Mouse (Mus musculus) embryonic facial prominence, embryonic 12.5 days (tissue): ENCODE data around the gene Psmb8. TPM values are rescaled to one million over a fixed set of nuclear protein-coding genes. Genes with fewer than 3 reads are reported as not detected.

ENCODE experiments used
- ATAC-seq: fragments of 200-750 bp; cut with Nextera tagmentation; 2 replicates; pipeline ENCODE4 v1.8.0; 2017; ENCODE audit not compliant: insufficient number of reproducible peaks, insufficient read depth, low FRiP score, low TSS enrichment
- H3K27ac ChIP-seq: fragments of 300-500 bp; sonication (generic); 2 replicates; pipeline ENCODE4 v1.5.1; 2016; ENCODE audit warnings: mild to moderate bottlenecking
- H3K27me3 ChIP-seq: fragments of 300-500 bp; sonication (generic); 2 replicates; pipeline ENCODE4 v1.6.1; 2016; ENCODE audit warnings: mild to moderate bottlenecking, moderate library complexity
- H3K36me3 ChIP-seq: fragments of 300-500 bp; sonication (generic); 2 replicates; pipeline ENCODE4 v1.6.1; 2016; ENCODE audit warnings: mild to moderate bottlenecking
- H3K4me1 ChIP-seq: fragments of 300-500 bp; sonication (generic); 2 replicates; pipeline ENCODE4 v1.6.1; 2016
- H3K4me2 ChIP-seq: fragments of 300-500 bp; sonication (generic); replicated peaks from 2 replicates; pipeline ENCODE4 v1.6.1; 2016; ENCODE audit warnings: mild to moderate bottlenecking, moderate library complexity
- H3K4me3 ChIP-seq: fragments of 300-500 bp; sonication (generic); 2 replicates; pipeline ENCODE4 v1.5.1; 2016; ENCODE audit warnings: mild to moderate bottlenecking
- H3K9ac ChIP-seq: fragments of 300-500 bp; sonication (generic); 2 replicates; pipeline ENCODE4 v1.6.1; 2016; ENCODE audit warnings: mild to moderate bottlenecking, moderate library complexity
- H3K9me3 ChIP-seq: fragments of 300-500 bp; sonication (generic); 2 replicates; pipeline ENCODE4 v1.6.1; 2016; ENCODE audit warnings: mild to moderate bottlenecking, moderate library complexity
- WGBS: fragments of 180-500 bp; shearing (Covaris S2); methylation state at CpG from one replicate; pipeline ENCODE4 v1.1.7; 2016; 5-methylcytosine and 5-hydroxymethylcytosine counted together
- polyA plus RNA-seq: library from polyadenylated mRNA; unstranded; fragments of >200 nt; fragmentation: Nextera tagmentation; extraction: Ambion mirVana; gene quantifications from 2 replicates; pipeline ENCODE4 v1.2.1, GENCODE M21; 2016

The Psmb8 gene
- polyA plus RNA-seq: 2.1 and 3.5 TPM in 2 replicates

DNA sequence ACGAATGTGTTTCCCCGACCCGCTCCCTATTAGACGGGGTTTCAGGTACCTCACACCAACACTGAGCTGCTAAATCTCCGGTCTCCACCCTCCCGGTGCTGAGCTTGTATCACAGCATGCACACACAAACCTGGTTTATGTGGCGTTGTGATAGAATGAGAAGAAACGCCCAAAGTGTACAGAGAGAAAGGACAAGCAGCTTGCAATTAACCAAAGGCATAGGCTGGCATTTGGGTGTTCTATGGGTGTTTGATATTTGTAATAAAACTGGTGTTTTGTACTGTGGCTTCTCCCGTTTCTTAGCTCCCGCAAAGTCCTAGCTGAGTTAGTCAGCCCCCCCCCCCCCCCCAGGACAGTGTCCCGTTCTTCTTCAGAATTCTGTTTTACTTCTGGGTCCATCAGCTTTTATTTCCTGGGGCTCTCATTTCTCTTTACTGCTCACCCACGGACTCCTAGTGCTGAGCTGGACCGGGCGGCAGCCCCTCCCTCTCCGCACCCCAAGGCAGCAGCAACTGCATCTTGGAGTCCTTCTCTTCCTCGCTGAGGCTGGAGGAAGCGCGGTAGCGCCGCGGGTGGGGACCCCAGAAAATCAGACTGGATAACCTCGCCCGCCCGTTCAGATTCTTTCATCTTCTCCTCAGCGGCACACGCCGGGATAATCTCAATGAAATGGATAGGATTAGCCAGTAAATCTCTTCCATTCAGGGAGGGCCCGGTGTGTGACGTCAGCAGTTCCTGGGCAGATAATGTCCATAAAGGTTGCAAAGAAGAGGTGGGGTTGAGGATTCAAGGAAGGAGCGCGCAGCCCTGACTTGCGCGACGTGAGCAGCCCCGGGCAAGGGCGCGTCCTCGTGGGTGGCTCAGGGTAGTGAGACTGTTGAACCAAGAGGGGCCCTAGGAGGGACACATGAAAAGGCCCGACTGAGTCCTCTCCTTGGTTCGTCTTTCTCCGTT is at the start of gene Psmb8:
Gene Psmb8, plus strand, starts transcription at position 781 of the 954 bp plus-strand sequence.
- Histone ChIP-seq H3K36me3 (no peaks in the 10 kb centered on the region), H3K27me3 (peaks cover 89% of the 10 kb centered on the region), H3K9ac (no peak within 1 kb of the TSS), H3K4me3 (peak within 1 kb of the TSS; percentile 32), H3K27ac (no peak within 1 kb of the TSS), H3K9me3 (no peaks in the 10 kb centered on the region), H3K4me2 (peak within 1 kb of the TSS; percentile 58), H3K4me1 (peaks cover 9% of the 10 kb centered on the region)
- WGBS: 4% methylated on average over 41 of the region's 41 CpGs
- ATAC-seq: 0 out of 2 replicates have a peak, but pooled peaks have one; percentile 48

DNA sequence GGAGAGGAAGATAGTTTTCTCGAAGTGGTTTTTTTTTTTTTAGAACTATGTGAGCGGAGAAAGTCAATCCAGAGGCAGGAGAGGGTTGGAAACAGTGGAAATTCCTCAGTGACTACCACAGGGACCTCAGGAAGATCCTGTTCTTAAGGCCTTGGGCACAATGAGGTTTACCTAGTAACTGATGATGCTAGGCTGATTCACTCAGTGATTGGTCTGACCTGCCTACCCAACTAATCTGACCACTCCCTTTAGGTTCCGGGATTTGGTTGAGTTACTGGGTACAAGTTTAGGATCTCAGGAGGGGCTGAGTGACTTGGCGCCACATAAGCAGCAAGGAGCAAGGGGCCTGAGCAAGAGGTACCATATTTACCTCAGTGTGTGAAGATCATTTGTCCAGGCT is 44.6 kb upstream of the Psmb8 start, which contains the start of gene H2-DMb1:
Gene H2-DMb1, plus strand, starts transcription at position 150 of the 400 bp plus-strand sequence.
- Histone ChIP-seq H3K27ac (no peak within 1 kb of the TSS), H3K9ac (no peak within 1 kb of the TSS), H3K4me3 (no peak within 1 kb of the TSS), H3K4me2 (no peak within 1 kb of the TSS), H3K4me1 (no peaks in the 10 kb centered on the region), H3K9me3 (no peaks in the 10 kb centered on the region), H3K27me3 (no peaks in the 10 kb centered on the region; the same call in 1 of the 2 replicates), H3K36me3 (no peaks in the 10 kb centered on the region)
- no peak for ATAC-seq
- WGBS: 58% methylated on average over 4 of the region's 4 CpGs

DNA sequence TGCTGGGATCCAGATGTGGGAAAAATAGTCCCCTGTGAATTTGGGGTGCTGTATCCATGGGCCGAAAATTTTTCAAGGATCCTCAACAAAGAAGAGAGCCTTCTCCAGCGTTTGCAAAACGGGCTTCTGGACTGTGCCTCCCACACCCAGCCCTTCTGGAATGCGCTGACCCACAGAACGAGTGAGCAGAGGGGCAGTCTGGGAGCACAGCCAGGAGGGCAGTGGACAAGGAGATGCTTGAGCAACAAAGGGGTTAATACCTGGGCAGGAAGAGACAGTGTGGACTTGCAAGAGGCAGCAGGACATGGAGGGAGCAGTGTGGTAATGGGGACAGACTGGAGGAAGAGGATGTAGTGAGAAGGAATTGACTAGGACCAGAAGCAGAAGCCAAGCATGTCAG is 42.0 kb upstream of the Psmb8 start:
- 53% methylated on average over 5 of the region's 5 CpGs for WGBS
- no peak overlapping the region for H3K4me3 ChIP-seq
- H3K4me1 ChIP-seq: no peaks in the 10 kb centered on the region
- H3K27me3 ChIP-seq: no peaks in the 10 kb centered on the region; the same call in 1 of the 2 replicates
- H3K9me3 ChIP-seq: no peaks in the 10 kb centered on the region
- no peak overlapping the region for H3K4me2 ChIP-seq
- no peaks in the 10 kb centered on the region for H3K36me3 ChIP-seq
- H3K27ac ChIP-seq: no peak overlapping the region
- H3K9ac ChIP-seq: no peak overlapping the region
- no peak for ATAC-seq

DNA sequence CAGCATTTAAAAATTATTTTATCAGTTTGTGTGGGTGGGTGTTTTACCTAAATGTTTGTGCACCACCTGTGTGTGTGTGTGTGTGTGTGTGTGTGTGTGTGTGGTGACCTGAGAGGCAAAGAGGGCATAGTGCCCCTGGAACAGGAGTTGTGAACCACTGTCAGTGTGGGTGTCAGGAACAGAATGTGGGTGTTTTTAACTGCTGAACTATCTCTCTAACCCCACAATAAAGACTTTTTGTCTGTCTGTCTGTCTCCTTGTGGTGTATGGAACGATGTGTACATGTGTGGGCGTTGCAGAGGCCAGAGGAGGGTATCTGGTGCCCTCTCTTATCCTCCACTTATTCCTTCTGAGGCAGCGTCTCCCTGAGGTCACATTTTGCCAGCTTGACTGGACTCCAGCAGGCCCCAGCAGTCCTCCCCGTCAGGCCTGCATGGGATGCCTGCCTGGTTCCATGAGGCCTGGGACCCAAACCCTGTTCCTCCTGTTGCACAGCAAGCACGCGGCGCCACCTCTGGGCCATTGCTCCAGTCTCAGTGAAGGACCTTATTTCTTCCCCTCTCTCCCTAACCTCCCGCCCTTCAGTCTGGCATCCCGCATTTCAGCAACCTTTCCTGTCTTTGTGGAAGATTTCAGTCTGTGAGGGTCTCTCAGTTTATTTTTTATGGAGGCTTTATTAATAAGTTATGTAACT is 33.2 kb upstream of the Psmb8 start:
- H3K36me3 ChIP-seq: no peaks in the 10 kb centered on the region
- H3K9ac ChIP-seq: no peak overlapping the region
- H3K4me1 ChIP-seq: no peaks in the 10 kb centered on the region
- no peak overlapping the region for H3K27ac ChIP-seq
- no peaks in the 10 kb centered on the region for H3K27me3 ChIP-seq
- WGBS: 35% methylated on average over 9 of the region's 9 CpGs
- no peak for ATAC-seq
- no peak overlapping the region for H3K4me2 ChIP-seq
- no peaks in the 10 kb centered on the region for H3K9me3 ChIP-seq
- H3K4me3 ChIP-seq: no peak overlapping the region

DNA sequence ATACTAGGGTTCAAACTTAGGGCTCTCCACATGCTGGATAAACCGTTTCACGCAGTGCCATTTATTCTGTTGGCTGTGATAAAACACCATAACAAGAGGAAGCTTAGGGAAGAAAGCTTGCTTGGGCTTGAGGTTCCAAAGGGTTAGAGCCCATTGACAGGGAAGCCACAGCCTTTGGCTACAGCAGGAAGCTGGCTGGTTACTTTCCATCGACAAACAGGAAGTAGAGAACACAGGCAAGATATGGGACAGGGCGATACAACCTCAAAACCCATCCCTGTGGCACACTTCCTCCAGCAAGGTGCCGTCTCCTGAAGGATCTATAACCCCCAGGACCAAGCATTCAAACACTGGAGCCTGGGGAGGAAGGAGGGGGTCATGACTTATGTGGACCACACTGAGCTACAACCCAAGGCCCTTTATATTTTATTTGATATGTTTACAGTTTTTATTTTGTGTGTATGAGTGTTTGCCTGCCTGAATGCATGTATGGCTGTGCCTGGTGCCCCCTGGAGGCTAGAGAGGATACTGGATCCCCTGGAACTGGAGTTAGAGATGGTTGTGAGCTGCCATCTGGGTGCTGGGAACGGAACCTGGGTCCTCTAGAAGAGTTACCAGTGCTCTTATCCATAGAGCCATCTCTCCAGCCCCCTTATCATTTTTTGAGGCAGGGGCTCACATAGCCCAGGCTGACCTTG is 32.3 kb upstream of the Psmb8 start:
- no peaks in the 10 kb centered on the region for H3K9me3 ChIP-seq
- H3K36me3 ChIP-seq: no peaks in the 10 kb centered on the region
- H3K27me3 ChIP-seq: no peaks in the 10 kb centered on the region
- H3K9ac ChIP-seq: no peak overlapping the region
- H3K4me1 ChIP-seq: no peaks in the 10 kb centered on the region
- H3K4me2 ChIP-seq: no peak overlapping the region
- no peak overlapping the region for H3K27ac ChIP-seq
- H3K4me3 ChIP-seq: no peak overlapping the region
- 87% methylated on average over 6 of the region's 6 CpGs for WGBS
- no peak for ATAC-seq

DNA sequence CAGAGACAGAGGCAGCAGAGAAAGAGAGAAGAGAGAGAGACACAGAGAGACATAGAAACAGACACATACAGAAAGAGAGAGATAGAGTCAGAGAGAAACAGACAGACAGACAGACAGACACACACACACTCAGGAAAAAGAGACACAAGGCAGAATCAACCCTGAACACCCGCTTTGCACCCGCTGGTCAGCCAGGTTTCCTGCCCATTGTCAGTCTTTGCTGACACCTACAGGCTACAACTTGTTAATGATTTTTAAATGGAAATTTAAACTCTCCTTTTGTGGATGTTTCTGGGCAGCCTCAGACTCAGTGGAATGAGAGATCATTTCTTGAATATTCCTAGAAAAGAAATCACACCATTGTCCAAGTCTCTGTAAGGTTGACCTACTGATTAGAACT is 28.2 kb upstream of the Psmb8 start:
- no peak overlapping the region for H3K4me2 ChIP-seq
- 0 out of 2 replicates have a peak, but pooled peaks cover 3% of the 10 kb centered on the region for H3K9me3 ChIP-seq
- H3K36me3 ChIP-seq: no peaks in the 10 kb centered on the region
- no peak for ATAC-seq
- no peak overlapping the region for H3K4me3 ChIP-seq
- no peak overlapping the region for H3K9ac ChIP-seq
- no peaks in the 10 kb centered on the region for H3K27me3 ChIP-seq
- WGBS: 3% methylated on average over 2 of the region's 2 CpGs
- H3K4me1 ChIP-seq: no peaks in the 10 kb centered on the region
- no peak overlapping the region for H3K27ac ChIP-seq

DNA sequence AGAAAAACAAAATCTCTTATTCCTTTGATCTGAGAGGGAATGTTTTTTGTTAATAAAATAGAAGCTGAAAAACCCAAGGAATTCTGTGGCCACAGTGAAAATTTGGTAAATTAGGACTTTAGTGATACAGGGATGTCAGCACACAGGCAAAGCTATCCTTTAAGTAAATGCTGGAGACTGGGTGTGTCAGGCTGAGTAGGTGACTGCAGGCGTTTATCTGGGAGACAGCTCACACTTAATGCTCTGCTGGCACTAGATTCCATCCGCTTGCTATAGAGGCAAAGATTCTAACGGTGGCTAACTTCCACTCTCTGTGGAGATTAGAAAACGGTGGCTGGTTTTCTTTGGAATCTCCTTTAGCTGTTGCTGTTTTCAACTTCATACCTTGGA is 27.0 kb upstream of the Psmb8 start:
- Histone ChIP-seq H3K4me3 (no peak overlapping the region), H3K9me3 (0 out of 2 replicates have a peak, but pooled peaks cover 3% of the 10 kb centered on the region), H3K36me3 (no peaks in the 10 kb centered on the region), H3K4me1 (no peaks in the 10 kb centered on the region), H3K9ac (no peak overlapping the region), H3K27me3 (no peaks in the 10 kb centered on the region), H3K4me2 (no peak overlapping the region), H3K27ac (no peak overlapping the region)
- ATAC-seq: no peak
- WGBS: 28% methylated on average over 4 of the region's 4 CpGs

DNA sequence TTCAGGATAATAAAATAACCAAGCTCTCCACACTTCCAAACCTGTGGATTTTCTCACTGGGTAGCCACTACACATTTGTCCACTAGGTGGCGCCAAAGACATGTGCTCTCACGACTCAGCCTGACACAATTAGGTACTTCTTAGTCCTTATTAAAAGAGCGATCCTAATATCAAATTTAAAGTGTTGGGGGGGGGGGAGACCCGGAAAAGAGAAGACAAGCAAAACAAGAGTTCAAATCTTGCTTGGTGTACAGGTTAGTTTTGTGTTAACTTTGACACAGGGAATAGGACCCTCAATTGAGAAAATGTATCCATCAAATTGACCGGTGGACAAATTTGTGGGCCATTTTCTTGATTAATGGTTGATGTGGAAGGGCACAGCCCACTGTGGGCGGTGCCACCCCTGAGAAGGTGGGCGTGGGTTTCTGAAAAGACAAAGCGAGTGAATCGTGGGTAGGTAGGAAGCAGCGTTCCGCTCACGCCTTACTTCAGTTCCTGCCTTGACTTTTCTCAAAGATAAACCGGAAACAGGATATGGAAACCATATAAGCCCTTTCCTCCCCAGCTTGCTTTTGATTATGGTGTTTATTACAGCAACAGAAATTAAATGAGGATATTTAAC is 26.5 kb upstream of the Psmb8 start:
- Histone ChIP-seq H3K27ac (no peak overlapping the region), H3K9ac (no peak overlapping the region), H3K4me1 (no peaks in the 10 kb centered on the region), H3K4me3 (no peak overlapping the region), H3K4me2 (no peak overlapping the region), H3K36me3 (no peaks in the 10 kb centered on the region), H3K27me3 (no peaks in the 10 kb centered on the region), H3K9me3 (0 out of 2 replicates have a peak, but pooled peaks cover 3% of the 10 kb centered on the region)
- 43% methylated on average over 13 of the region's 13 CpGs for WGBS
- no peak for ATAC-seq

DNA sequence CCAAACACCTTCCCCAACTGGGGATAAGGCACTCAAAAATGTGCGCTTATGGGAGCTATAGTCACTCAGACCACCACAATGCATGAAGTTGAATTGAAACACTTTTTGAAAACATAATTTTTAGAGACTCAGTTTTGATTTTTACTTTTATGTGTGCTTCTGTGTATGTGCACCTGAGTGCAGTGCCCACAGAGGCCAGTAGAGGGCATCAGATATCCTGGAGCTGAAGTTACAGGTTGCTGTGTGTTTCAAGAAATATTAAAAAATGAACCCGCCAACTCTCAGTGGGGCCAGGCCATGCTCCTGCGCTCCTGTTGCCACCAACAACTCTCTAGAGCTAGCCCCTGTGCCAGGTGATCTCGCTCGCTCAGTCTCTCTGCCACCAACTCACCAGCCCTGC is 25.0 kb upstream of the Psmb8 start:
- H3K4me1 ChIP-seq: no peaks in the 10 kb centered on the region
- ATAC-seq: no peak
- H3K36me3 ChIP-seq: no peaks in the 10 kb centered on the region
- H3K9me3 ChIP-seq: peaks cover 10% of the 10 kb centered on the region; the same call in 1 of the 2 replicates
- H3K27ac ChIP-seq: no peak overlapping the region
- WGBS: 90% methylated on average over 5 of the region's 5 CpGs
- no peak overlapping the region for H3K4me3 ChIP-seq
- no peak overlapping the region for H3K9ac ChIP-seq
- no peaks in the 10 kb centered on the region for H3K27me3 ChIP-seq
- H3K4me2 ChIP-seq: no peak overlapping the region

DNA sequence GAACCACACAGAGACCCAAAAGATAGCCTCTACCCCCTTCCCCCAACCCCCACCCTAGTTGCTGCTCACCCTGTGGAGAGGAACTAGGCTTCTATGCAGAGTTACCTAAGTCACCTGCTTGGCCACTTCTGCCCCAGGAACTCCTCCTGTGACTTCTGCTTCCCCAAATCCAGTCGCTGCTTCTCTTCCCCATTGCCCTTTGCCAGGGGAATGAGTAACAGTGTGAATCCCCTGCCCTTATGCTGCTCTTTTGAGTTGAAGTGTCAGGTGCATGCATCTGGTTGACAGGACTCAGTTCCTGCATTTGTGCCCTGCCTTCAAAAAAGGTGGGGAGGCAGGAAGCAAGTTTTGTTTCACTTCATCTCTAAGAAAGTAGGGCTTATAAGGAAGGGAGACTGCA is 23.4 kb upstream of the Psmb8 start:
- Histone ChIP-seq H3K36me3 (no peaks in the 10 kb centered on the region), H3K4me3 (no peak overlapping the region), H3K9ac (no peak overlapping the region), H3K27me3 (no peaks in the 10 kb centered on the region), H3K4me1 (no peaks in the 10 kb centered on the region), H3K27ac (no peak overlapping the region), H3K4me2 (no peak overlapping the region), H3K9me3 (peaks cover 10% of the 10 kb centered on the region; the same call in 1 of the 2 replicates)
- ATAC-seq: no peak
- WGBS: 41% methylated on average over 1 of the region's 1 CpGs

DNA sequence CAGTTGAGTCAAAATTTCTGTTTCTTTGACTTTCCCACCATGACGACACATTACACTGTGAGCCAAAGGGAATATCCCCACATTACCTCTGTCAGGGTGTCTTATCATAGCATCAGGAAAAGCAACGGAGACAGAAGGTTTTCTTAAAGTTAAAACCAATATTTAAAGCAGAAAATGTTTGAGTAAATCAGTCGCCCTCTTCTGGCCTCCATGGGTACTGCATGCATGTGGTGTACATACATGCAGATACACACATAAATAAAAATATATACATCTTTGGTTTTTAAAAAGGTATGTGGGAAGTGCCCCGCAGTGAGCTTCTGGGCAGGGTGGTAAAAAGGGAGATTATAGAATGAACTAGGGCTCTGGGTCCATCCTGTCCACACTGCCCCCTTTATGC is 20.3 kb upstream of the Psmb8 start:
- H3K9me3 ChIP-seq: peaks cover 10% of the 10 kb centered on the region; the same call in 1 of the 2 replicates
- no peak for ATAC-seq
- no peak overlapping the region for H3K4me3 ChIP-seq
- no peak overlapping the region for H3K27ac ChIP-seq
- H3K27me3 ChIP-seq: no peaks in the 10 kb centered on the region
- WGBS: 64% methylated on average over 4 of the region's 4 CpGs
- H3K4me1 ChIP-seq: no peaks in the 10 kb centered on the region
- H3K36me3 ChIP-seq: no peaks in the 10 kb centered on the region
- H3K9ac ChIP-seq: no peak overlapping the region
- H3K4me2 ChIP-seq: no peak overlapping the region
